Mouse (Mus musculus): Measurements from ENCODE around the gene Zyg11b.
A peak's percentile ranks its signal among the peaks of the same experiment; 100 is the strongest.

DNA sequence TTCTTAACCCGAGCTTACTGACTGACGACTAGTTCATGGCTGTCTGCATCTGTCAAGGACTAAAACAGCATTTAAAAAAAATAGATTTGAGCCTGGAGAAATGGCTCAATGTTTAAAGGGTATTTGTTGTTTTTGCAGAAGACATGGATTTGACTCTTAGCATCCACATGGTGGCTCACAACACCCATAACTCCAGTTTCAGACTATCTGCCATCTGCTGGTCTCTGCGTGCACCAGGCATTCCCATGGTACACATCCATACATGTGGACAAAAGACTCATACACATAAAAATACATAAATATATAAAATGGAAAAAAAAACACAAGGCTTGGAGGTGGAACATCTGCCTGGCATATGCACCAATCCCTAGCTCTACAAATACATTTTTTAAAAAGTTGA lies 51.6 kb downstream of the Zyg11b start:
- peak; percentile 19; the same call in 1 of the 2 replicates for TF ChIP-seq SMC3 (IDR thresholded peaks at IDR 0.05; ENCODE audit: low read depth, low read length)
- no peak for TF ChIP-seq MAX (IDR thresholded peaks at IDR 0.05; ENCODE audit: low read length)
- no peak for TF ChIP-seq IRF4 (IDR thresholded peaks at IDR 0.05; ENCODE audit: low read depth, low read length)
- TF ChIP-seq POLR2AphosphoS2 (IDR thresholded peaks at IDR 0.05; ENCODE audit: low read depth, low read length) = no peak
- no peak for TF ChIP-seq ZC3H11A (IDR thresholded peaks at IDR 0.05; ENCODE audit: low read depth, low read length)
- TF ChIP-seq EP300 (IDR thresholded peaks at IDR 0.05; ENCODE audit: low read length) = no peak
- TF ChIP-seq KAT2A (IDR thresholded peaks at IDR 0.05; ENCODE audit: insufficient replicate concordance, low read length) = no peak
- TF ChIP-seq MAZ (IDR thresholded peaks at IDR 0.05; ENCODE audit: low read depth, low read length) = no peak
- no peak for TF ChIP-seq BHLHE40 (IDR thresholded peaks at IDR 0.05; ENCODE audit: low read depth, low read length)
- TF ChIP-seq CTCF (conservative IDR thresholded peaks at IDR 0.05 in 1 of 2, IDR thresholded peaks at IDR 0.05 in 1 of 2; ENCODE audit: low read depth in 2 of 2, low read length in 2 of 2) = peak in 1 of 2 experiments; percentile 57; a peak in 2 of 4 replicates
- TF ChIP-seq POLR2A (IDR thresholded peaks at IDR 0.05; ENCODE audit: low read depth, low read length) = no peak
- no peak for TF ChIP-seq RCOR1 (conservative IDR thresholded peaks at IDR 0.05; ENCODE audit: low read depth, low read length)
